Mouse (Mus musculus) thymus, adult 2 months (tissue): ENCODE measurements around the gene Slc16a11. TPM values are rescaled to one million over a fixed set of nuclear protein-coding genes. Genes with fewer than 3 reads are reported as not detected.
A peak's percentile ranks its signal among the peaks of the same experiment; 100 is the strongest.

Source experiments
- DNase-seq: peaks from one replicate; pipeline ENCODE4 v3.0.0; 2021
- H3K27ac ChIP-seq: fragments of 200-500 bp; 2 replicates; pipeline ENCODE4 v1.5.1; 2012; ENCODE audit warnings: low read length, control low read depth; ENCODE audit not compliant: control insufficient read depth, insufficient read depth
- H3K27me3 ChIP-seq: fragments of 200-500 bp; 2 replicates; pipeline ENCODE4 v1.6.1; 2012; ENCODE audit warnings: mild to moderate bottlenecking, low read length, moderate library complexity, mixed read lengths; ENCODE audit not compliant: control insufficient read depth, insufficient read depth
- H3K36me3 ChIP-seq: fragments of 200-500 bp; 2 replicates; pipeline ENCODE4 v1.6.1; 2012; ENCODE audit warnings: mild to moderate bottlenecking, low read length, moderate library complexity; ENCODE audit not compliant: control insufficient read depth, insufficient read depth
- H3K4me1 ChIP-seq: fragments of 200-500 bp; replicated peaks from 2 replicates; pipeline ENCODE4 v1.6.1; 2012; ENCODE audit warnings: low read length; ENCODE audit not compliant: control insufficient read depth, insufficient read depth
- H3K4me3 ChIP-seq: fragments of 200-500 bp; 2 replicates; pipeline ENCODE4 v1.5.1; 2012; ENCODE audit warnings: mild to moderate bottlenecking, low read length, control low read depth, moderate library complexity; ENCODE audit not compliant: control insufficient read depth, insufficient read depth
- CTCF ChIP-seq: fragments of 200-500 bp; IDR thresholded peaks from 2 replicates; pipeline ENCODE4 v1.5.1; 2012; ENCODE audit warnings: mild to moderate bottlenecking, control low read depth, low read length, moderate library complexity, borderline replicate concordance; ENCODE audit not compliant: control insufficient read depth, poor library complexity, insufficient read depth; ENCODE audit errors: extremely low read depth
- POLR2A ChIP-seq: fragments of 200-500 bp; IDR thresholded peaks from 2 replicates; pipeline ENCODE4 v1.6.1; 2012; ENCODE audit warnings: mild to moderate bottlenecking, low read length, control low read depth, moderate library complexity; ENCODE audit not compliant: control insufficient read depth, poor library complexity, insufficient read depth; ENCODE audit errors: extremely low read depth
- WGBS: fragments of 180-500 bp; shearing (Covaris S2); methylation state at CpG from one replicate; pipeline ENCODE4 v1.1.7; 2018; 5-methylcytosine and 5-hydroxymethylcytosine counted together
- polyA plus RNA-seq: library from polyadenylated mRNA; depleted of rRNA; stranded (reverse); fragments of >200 nt; gene quantifications from 2 replicates; pipeline ENCODE4 v1.2.3, GENCODE M21; 2012

Gene Slc16a11
- polyA plus RNA-seq, 1 experiment: 5.3 TPM

GRCm38 (mm10) chr11:70228828-70229227, 16.3 kb downstream of the Slc16a11 start:
- peaks cover 22% of the 10 kb centered on the region for H3K4me1 ChIP-seq
- DNase-seq: peak; percentile 80
- 1% methylated on average over 19 of the region's 19 CpGs for WGBS

DNA sequence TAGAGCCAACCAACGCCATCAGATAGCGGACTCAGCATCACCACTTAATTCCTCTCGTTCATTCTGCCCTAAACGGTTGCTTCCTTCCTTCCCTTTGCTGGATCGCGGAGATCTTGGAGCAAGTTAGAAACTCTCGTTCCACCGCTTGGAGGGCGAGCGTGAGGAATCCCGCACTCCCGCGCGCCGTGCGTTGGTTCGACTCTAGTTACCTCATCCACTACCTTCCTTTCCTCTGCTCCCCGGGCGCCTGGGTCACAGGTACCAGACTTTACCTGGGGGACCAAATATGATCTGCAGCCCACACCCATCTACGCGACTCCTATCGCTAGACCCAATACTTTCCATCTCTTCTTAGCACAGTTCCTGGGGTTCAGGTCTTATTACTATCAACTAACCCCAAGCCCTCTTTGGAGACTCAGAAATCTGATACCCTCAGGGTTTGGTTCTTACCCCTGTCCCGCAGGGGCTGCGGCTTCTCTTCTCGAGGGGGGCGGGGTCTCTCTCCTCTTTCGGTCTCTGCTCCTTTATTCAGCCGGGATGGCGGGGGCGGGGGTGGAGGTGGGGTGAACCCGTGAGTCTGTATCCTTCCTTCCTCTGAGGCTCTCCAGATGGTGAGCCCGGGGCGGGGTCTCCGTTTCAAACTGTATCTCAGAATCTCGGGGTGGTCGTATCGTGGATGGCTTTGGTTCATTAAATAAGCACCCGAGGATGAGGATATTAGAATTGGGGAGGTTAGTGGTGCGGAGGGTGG, 16.9 kb downstream of the Slc16a11 start, which contains the start of gene Bcl6b:
TSS of gene Bcl6b (minus strand) at position 539 of the 751 bp plus-strand sequence.
- H3K4me1 ChIP-seq: peaks cover 19% of the 10 kb centered on the region
- peaks cover 6% of the 10 kb centered on the region; the same call in 1 of the 2 replicates for H3K27me3 ChIP-seq
- 0 out of 2 replicates have a peak within 1 kb of the TSS, but pooled peaks have one; percentile 7 for H3K4me3 ChIP-seq
- H3K27ac ChIP-seq: no peak within 1 kb of the TSS
- no peak for DNase-seq
- TF ChIP-seq CTCF (no peak), POLR2A (no peak)
- 5% methylated on average over 39 of the region's 39 CpGs for WGBS
- H3K36me3 ChIP-seq: no peaks in the 10 kb centered on the region

More at GRCm38 (mm10) chr11:70228828-70229227, 16.3 kb downstream of the Slc16a11 start:
- Histone ChIP-seq H3K27me3 (peaks cover 6% of the 10 kb centered on the region; the same call in 1 of the 2 replicates), H3K4me3 (no peak overlapping the region), H3K36me3 (no peaks in the 10 kb centered on the region), H3K27ac (no peak overlapping the region)
- TF ChIP-seq POLR2A (no peak), CTCF (no peak)

GRCm38 (mm10) chr11:70230239-70230727, 17.7 kb downstream of the Slc16a11 start:
- no peaks in the 10 kb centered on the region for H3K36me3 ChIP-seq
- H3K27ac ChIP-seq: no peak overlapping the region
- peak; percentile 82 for DNase-seq
- H3K4me3 ChIP-seq: no peak overlapping the region
- TF ChIP-seq CTCF: peak; percentile 93
- no peak for TF ChIP-seq POLR2A
- WGBS: under 1% methylated on average over 32 of the region's 32 CpGs
- H3K27me3 ChIP-seq: peaks cover 6% of the 10 kb centered on the region; the same call in 1 of the 2 replicates
- H3K4me1 ChIP-seq: peaks cover 19% of the 10 kb centered on the region

- TF ChIP-seq POLR2A: no peak
- TF ChIP-seq CTCF: no peak
- 67% methylated on average over 9 of the region's 10 CpGs for WGBS
- no peak for DNase-seq
- Histone ChIP-seq H3K36me3 (no peaks in the 10 kb centered on the region), H3K4me3 (no peak overlapping the region), H3K4me1 (peaks cover 25% of the 10 kb centered on the region), H3K27me3 (peaks cover 6% of the 10 kb centered on the region; the same call in 1 of the 2 replicates), H3K27ac (no peak overlapping the region)
These were observed 20.0 kb downstream of the Slc16a11 start for GRCm38 (mm10) chr11:70232546-70232945.

DNA sequence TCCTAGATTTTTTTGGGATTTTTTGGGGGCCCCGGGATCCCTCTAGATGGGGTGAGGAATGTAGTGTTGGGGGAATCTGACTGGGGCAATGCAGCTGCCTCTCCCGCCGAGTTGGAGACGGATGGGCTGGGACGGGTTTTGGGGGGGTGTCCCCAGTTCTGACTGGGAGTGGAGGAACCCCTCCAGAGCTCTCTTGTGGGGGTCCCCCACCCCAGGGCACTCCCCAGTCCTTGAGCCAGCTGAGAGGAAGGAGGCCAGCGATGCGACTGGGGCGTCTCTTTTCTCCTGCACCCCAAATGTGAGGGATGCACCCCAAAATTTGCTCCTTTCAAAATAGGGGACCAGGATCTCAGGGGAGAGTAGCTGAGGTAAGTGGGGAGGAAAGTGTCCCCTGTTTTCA, 20.5 kb downstream of the Slc16a11 start:
- H3K4me3 ChIP-seq: no peak overlapping the region
- H3K36me3 ChIP-seq: no peaks in the 10 kb centered on the region
- H3K4me1 ChIP-seq: peaks cover 25% of the 10 kb centered on the region
- H3K27ac ChIP-seq: no peak overlapping the region
- 84% methylated on average over 8 of the region's 8 CpGs for WGBS
- peaks cover 6% of the 10 kb centered on the region; the same call in 1 of the 2 replicates for H3K27me3 ChIP-seq
- TF ChIP-seq POLR2A (no peak), CTCF (no peak)
- DNase-seq: no peak

GRCm38 (mm10) chr11:70234037-70234436, 21.5 kb downstream of the Slc16a11 start:
- WGBS: 85% methylated on average over 5 of the region's 5 CpGs
- no peak overlapping the region for H3K27ac ChIP-seq
- no peak overlapping the region for H3K4me3 ChIP-seq
- peaks cover 6% of the 10 kb centered on the region; the same call in 1 of the 2 replicates for H3K27me3 ChIP-seq
- DNase-seq: no peak
- TF ChIP-seq CTCF: no peak
- no peak for TF ChIP-seq POLR2A
- peaks cover 27% of the 10 kb centered on the region for H3K4me1 ChIP-seq
- H3K36me3 ChIP-seq: no peaks in the 10 kb centered on the region

DNA sequence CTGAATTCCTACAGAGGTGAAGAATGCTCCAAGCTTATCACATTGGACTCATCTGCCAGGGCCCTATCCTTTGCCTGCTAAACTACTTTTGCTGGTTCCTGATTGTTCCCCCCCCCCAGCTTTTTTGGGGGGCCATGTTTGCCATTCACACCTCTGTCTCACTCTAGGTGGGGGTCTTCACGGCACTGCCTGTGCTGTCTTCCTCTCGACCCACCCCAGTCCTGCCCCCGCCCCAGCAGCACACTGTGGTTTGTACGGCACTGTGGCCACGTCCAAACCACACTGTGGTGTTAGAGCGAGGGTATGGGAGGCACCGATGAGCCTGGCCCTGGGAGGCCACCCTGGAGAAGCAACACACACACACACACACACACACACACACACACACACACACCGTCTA, 21.9 kb downstream of the Slc16a11 start:
- Histone ChIP-seq H3K36me3 (no peaks in the 10 kb centered on the region), H3K4me3 (no peak overlapping the region), H3K4me1 (peaks cover 25% of the 10 kb centered on the region), H3K27ac (no peak overlapping the region), H3K27me3 (peaks cover 3% of the 10 kb centered on the region; the same call in 1 of the 2 replicates)
- no peak for DNase-seq
- TF ChIP-seq POLR2A: no peak
- TF ChIP-seq CTCF: no peak
- WGBS: 38% methylated on average over 8 of the region's 8 CpGs
